Comparison of ENCODE assay signal across 7 mouse cellular contexts in genomic region chr5:122525238-122525931, GRCm38 (mm10). TPM values are rescaled to one million over a fixed set of nuclear protein-coding genes. Genes with fewer than 3 reads are reported as not detected.
DNase-seq lines count a peak whose midpoint lies in the region; ATAC-seq and TF ChIP-seq lines count a peak whose summit lies in the region.

No protein-coding gene starts in this region.

- DNase-seq in liver, adult 2 months (ENCODE audit: extremely low read depth, low read depth, low spot score), result no peak
- DNase-seq in heart, embryonic 10.5 days (ENCODE audit: low spot score), result no peak
- peak; percentile 44 for DNase-seq in lung, postnatal 25 days (ENCODE audit: low spot score)
- no peak for DNase-seq in retina, embryonic 14.5 days (ENCODE audit: low spot score)
- no peak for DNase-seq in testis, postnatal 14 days (ENCODE audit: low spot score)

- no peak overlapping the region for H3K4me2 ChIP-seq in liver, embryonic 12.5 days
- H3K4me2 ChIP-seq in intestine, embryonic 15.5 days (replicated peaks), result no peak overlapping the region; the same call in 1 of the 2 replicates

- H3K9ac ChIP-seq in liver, adult 2 months (ENCODE audit: low read depth, low read length), result peak overlapping the region; percentile 49
- no peak overlapping the region for H3K9ac ChIP-seq in liver, embryonic 12.5 days
- H3K9ac ChIP-seq in intestine, embryonic 15.5 days, result peak overlapping the region; percentile 26

- TF ChIP-seq POLR2A in liver, adult 2 months (IDR thresholded peaks at IDR 0.05; ENCODE audit: extremely low read depth, insufficient read depth, low read length), result no peak

- TF ChIP-seq CTCF in liver, adult 2 months (IDR thresholded peaks at IDR 0.05; ENCODE audit: low read depth, low read length), result no peak

- H3K4me3 ChIP-seq in liver, adult 2 months (ENCODE audit: insufficient read depth, low read depth, low read length), result no peak overlapping the region
- H3K4me3 ChIP-seq in liver, embryonic 12.5 days, result no peak overlapping the region
- no peak overlapping the region for H3K4me3 ChIP-seq in heart, embryonic 10.5 days
- no peak overlapping the region for H3K4me3 ChIP-seq in intestine, embryonic 15.5 days (replicated peaks)

- 61% methylated on average over 12 of the region's 14 CpGs for whole genome bisulfite sequencing in liver, adult 2 months
- WGBS in liver, embryonic 12.5 days (ENCODE audit: insufficient replicate concordance), result 74% methylated on average over 14 of the region's 14 CpGs
- 71% methylated on average over 14 of the region's 14 CpGs for WGBS in heart, embryonic 10.5 days
- WGBS in intestine, embryonic 15.5 days, result 44% methylated on average over 14 of the region's 14 CpGs

- H3K27ac ChIP-seq in liver, adult 2 months (replicated peaks; ENCODE audit: insufficient read depth, low read depth, low read length), result peak overlapping the region; percentile 83
- no peak overlapping the region for H3K27ac ChIP-seq in liver, embryonic 12.5 days
- H3K27ac ChIP-seq in heart, embryonic 10.5 days, result peak overlapping the region; percentile 87
- H3K27ac ChIP-seq in intestine, embryonic 15.5 days, result peak overlapping the region; percentile 52

- ATAC-seq in liver, embryonic 12.5 days, result no peak
- no peak for ATAC-seq in intestine, embryonic 15.5 days

- H3K4me1 ChIP-seq in liver, adult 2 months (ENCODE audit: control insufficient read depth, insufficient read depth, low read length), result peaks cover 45% of the 10 kb centered on the region
- H3K4me1 ChIP-seq in liver, embryonic 12.5 days, result peaks cover 32% of the 10 kb centered on the region
- peaks cover 76% of the 10 kb centered on the region for H3K4me1 ChIP-seq in heart, embryonic 10.5 days
- H3K4me1 ChIP-seq in intestine, embryonic 15.5 days (replicated peaks), result peaks cover 64% of the 10 kb centered on the region

- H3K36me3 ChIP-seq in liver, adult 2 months (ENCODE audit: control insufficient read depth, insufficient read depth, low read length), result no peaks in the 10 kb centered on the region
- H3K36me3 ChIP-seq in liver, embryonic 12.5 days, result no peaks in the 10 kb centered on the region
- H3K36me3 ChIP-seq in heart, embryonic 10.5 days, result no peaks in the 10 kb centered on the region
- no peaks in the 10 kb centered on the region for H3K36me3 ChIP-seq in intestine, embryonic 15.5 days

- no peaks in the 10 kb centered on the region for H3K79me2 ChIP-seq in liver, adult 2 months (ENCODE audit: control insufficient read depth, insufficient read depth, low read length)

- no peaks in the 10 kb centered on the region for H3K9me3 ChIP-seq in liver, embryonic 12.5 days (replicated peaks)
- no peaks in the 10 kb centered on the region for H3K9me3 ChIP-seq in heart, embryonic 10.5 days
- no peaks in the 10 kb centered on the region for H3K9me3 ChIP-seq in intestine, embryonic 15.5 days

- no peaks in the 10 kb centered on the region for H3K27me3 ChIP-seq in liver, adult 2 months (ENCODE audit: control insufficient read depth, insufficient read depth, low read length)
- peaks cover 13% of the 10 kb centered on the region; the same call in 1 of the 2 replicates for H3K27me3 ChIP-seq in liver, embryonic 12.5 days (replicated peaks)
- no peaks in the 10 kb centered on the region for H3K27me3 ChIP-seq in heart, embryonic 10.5 days (ENCODE audit: insufficient read depth, poor library complexity, severe bottlenecking)
- H3K27me3 ChIP-seq in intestine, embryonic 15.5 days (replicated peaks), result no peaks in the 10 kb centered on the region

RNA-seq across cellular contexts. Expression of gene Atp2a2, which starts 23.4 kb away (rescaled TPM):
- 44.6 and 65.4 TPM in 2 replicates for total RNA-seq in liver, adult 2 months (2014; rRNA removed)
- polyA plus RNA-seq in liver, adult 2 months (2012; rRNA removed), result 46.0 and 50.5 TPM in 2 replicates
- polyA plus RNA-seq in liver, embryonic 12.5 days (2016; fragmentation: Nextera tagmentation; extraction: Ambion mirVana), result 44.2 and 45.7 TPM in 2 replicates
- polyA plus RNA-seq in heart, embryonic 10.5 days (2016; fragmentation: Nextera tagmentation; extraction: Ambion mirVana), result 205 and 235 TPM in 2 replicates
- polyA plus RNA-seq in intestine, embryonic 15.5 days (2015; fragmentation: Nextera tagmentation; extraction: Ambion mirVana), result 33.8 and 36.1 TPM in 2 replicates
